9 mouse cellular contexts compared by ENCODE assay signal in genomic region chr9:37626103-37626567, GRCm38 (mm10). TPM values are rescaled to one million over a fixed set of nuclear protein-coding genes. Genes with fewer than 3 reads are reported as not detected.
DNase-seq lines count a peak whose midpoint lies in the region; ATAC-seq and TF ChIP-seq lines count a peak whose summit lies in the region.
"Had no signal": no experiment of that assay in that cellular context is flagged by ENCODE, and none has a peak within 500 bp of the region (broad histone marks: within the 10 kb centered on the region; RNA-seq: fewer than 3 reads in every experiment).

No protein-coding gene starts in this region.

- no peaks in the 10 kb centered on the region for H3K9me3 ChIP-seq in heart, embryonic 12.5 days (replicated peaks)
- H3K9me3 ChIP-seq in heart, embryonic 11.5 days (replicated peaks; ENCODE audit: control insufficient read depth, low read length): no peaks in the 10 kb centered on the region
- no peaks in the 10 kb centered on the region for H3K9me3 ChIP-seq in forebrain, embryonic 11.5 days (ENCODE audit: control insufficient read depth, low read length)
- H3K9me3 ChIP-seq in hindbrain, postnatal 0 days (ENCODE audit: low read length): no peaks in the 10 kb centered on the region

- H3K4me1 ChIP-seq in heart, embryonic 12.5 days (replicated peaks): peaks cover 11% of the 10 kb centered on the region
- no peaks in the 10 kb centered on the region for H3K4me1 ChIP-seq in heart, embryonic 11.5 days (ENCODE audit: control insufficient read depth, insufficient read depth, low read length)
- peaks cover 6% of the 10 kb centered on the region for H3K4me1 ChIP-seq in forebrain, embryonic 11.5 days (replicated peaks; ENCODE audit: control insufficient read depth, insufficient read depth, low read length)
- peaks cover 8% of the 10 kb centered on the region for H3K4me1 ChIP-seq in hindbrain, postnatal 0 days (ENCODE audit: insufficient read depth, low read length)

- no peaks in the 10 kb centered on the region; the same call in 1 of the 2 replicates for H3K36me3 ChIP-seq in heart, embryonic 12.5 days
- no peaks in the 10 kb centered on the region for H3K36me3 ChIP-seq in heart, embryonic 11.5 days (ENCODE audit: control insufficient read depth, insufficient read depth, low read length)
- H3K36me3 ChIP-seq in forebrain, embryonic 11.5 days (ENCODE audit: control insufficient read depth, insufficient read depth, low read length): no peaks in the 10 kb centered on the region
- H3K36me3 ChIP-seq in hindbrain, postnatal 0 days (ENCODE audit: insufficient read depth, low read length): no peaks in the 10 kb centered on the region

- H3K4me2 ChIP-seq in heart, embryonic 12.5 days: peak overlapping the region; percentile 17; the same call in 1 of the 2 replicates
- no peak overlapping the region for H3K4me2 ChIP-seq in heart, embryonic 11.5 days
- H3K4me2 ChIP-seq in forebrain, embryonic 11.5 days (ENCODE audit: low read depth, low read length, severe bottlenecking): no peak overlapping the region; the same call in 1 of the 2 replicates
- peak overlapping the region; percentile 25 for H3K4me2 ChIP-seq in hindbrain, postnatal 0 days (ENCODE audit: low read depth, low read length)

- H3K27me3 ChIP-seq in heart, embryonic 12.5 days (replicated peaks): no peaks in the 10 kb centered on the region
- H3K27me3 ChIP-seq in heart, embryonic 11.5 days (ENCODE audit: control insufficient read depth, insufficient read depth, low read length): no peaks in the 10 kb centered on the region
- no peaks in the 10 kb centered on the region for H3K27me3 ChIP-seq in forebrain, embryonic 11.5 days (ENCODE audit: control insufficient read depth, insufficient read depth, low read length)
- no peaks in the 10 kb centered on the region for H3K27me3 ChIP-seq in hindbrain, postnatal 0 days (ENCODE audit: insufficient read depth, low read length)

- no peak overlapping the region for H3K9ac ChIP-seq in heart, embryonic 12.5 days
- no peak overlapping the region for H3K9ac ChIP-seq in heart, embryonic 11.5 days (ENCODE audit: low read depth, low read length)
- no peak overlapping the region for H3K9ac ChIP-seq in forebrain, embryonic 11.5 days (ENCODE audit: low read length)
- no peak overlapping the region for H3K9ac ChIP-seq in hindbrain, postnatal 0 days (replicated peaks; ENCODE audit: low read length)

- no peak for ATAC-seq in heart, embryonic 12.5 days (ENCODE audit: insufficient number of reproducible peaks, low FRiP score)
- no peak for ATAC-seq in heart, embryonic 11.5 days (replicated peaks; ENCODE audit: insufficient number of reproducible peaks, low FRiP score, low TSS enrichment)
- peak; percentile 22 for ATAC-seq in forebrain, embryonic 11.5 days (replicated peaks; ENCODE audit: low FRiP score)
- peak; percentile 68 for ATAC-seq in hindbrain, postnatal 0 days

- no peak overlapping the region for H3K4me3 ChIP-seq in heart, embryonic 12.5 days
- no peak overlapping the region for H3K4me3 ChIP-seq in heart, embryonic 11.5 days (ENCODE audit: low read depth, low read length)
- no peak overlapping the region for H3K4me3 ChIP-seq in forebrain, embryonic 11.5 days (ENCODE audit: low read depth, low read length)
- no peak overlapping the region for H3K4me3 ChIP-seq in hindbrain, postnatal 0 days (ENCODE audit: low read length)

- WGBS in heart, embryonic 12.5 days: 14% methylated on average over 3 of the region's 3 CpGs
- 18% methylated on average over 3 of the region's 3 CpGs for WGBS in heart, embryonic 11.5 days (ENCODE audit: insufficient replicate concordance)
- 17% methylated on average over 3 of the region's 3 CpGs for WGBS in forebrain, embryonic 11.5 days
- 11% methylated on average over 3 of the region's 3 CpGs for WGBS in hindbrain, postnatal 0 days

- H3K27ac ChIP-seq in heart, embryonic 12.5 days (ENCODE audit: poor library complexity, severe bottlenecking): no peak overlapping the region
- no peak overlapping the region for H3K27ac ChIP-seq in heart, embryonic 11.5 days (ENCODE audit: low read depth, low read length)
- H3K27ac ChIP-seq in forebrain, embryonic 11.5 days (ENCODE audit: low read depth, low read length): peak overlapping the region; percentile 20; the same call in 1 of the 2 replicates
- peak overlapping the region; percentile 71; the same call in 1 of the 2 replicates for H3K27ac ChIP-seq in hindbrain, postnatal 0 days

- no peak for DNase-seq in forebrain, embryonic 11.5 days (ENCODE audit: low spot score)
- DNase-seq in hindbrain, postnatal 0 days (ENCODE audit: low spot score): peak; percentile 16
- DNase-seq in mesoderm, embryonic 11.5 days (ENCODE audit: low read depth, low spot score): peak; percentile 18
- no peak for DNase-seq in urinary bladder, postnatal 4 days (ENCODE audit: low spot score in 2 of 2)
- no peak for DNase-seq in spleen, postnatal 4 days (ENCODE audit: low spot score in 2 of 2)
- no peak for DNase-seq in urinary bladder, postnatal 25 days (ENCODE audit: low spot score)

- no peak for TF ChIP-seq CTCF in hindbrain, postnatal 0 days (IDR thresholded peaks at IDR 0.05; ENCODE audit: low read depth)

RNA-seq across cellular contexts. Expression of gene Spa17, which starts 12.6 kb away (rescaled TPM):
- polyA plus RNA-seq in heart, embryonic 12.5 days (2016; fragmentation: Nextera tagmentation; extraction: Ambion mirVana): 6.2 and 6.7 TPM in 2 replicates
- polyA plus RNA-seq in heart, embryonic 11.5 days (2014; fragmentation: Nextera tagmentation; extraction: Ambion mirVana): 5.7 and 10.0 TPM in 2 replicates
- 16.7 and 20.6 TPM in 2 replicates for polyA plus RNA-seq in forebrain, embryonic 11.5 days (2014; fragmentation: Nextera tagmentation; extraction: Ambion mirVana)
- total RNA-seq in hindbrain, postnatal 0 days (2014; rRNA removed): 4.2 TPM in 1 of 2 replicates, not detected in the other
- polyA plus RNA-seq in hindbrain, postnatal 0 days (2015; fragmentation: Nextera tagmentation; extraction: Ambion mirVana): 11.6 and 13.9 TPM in 2 replicates

RNA-seq across cellular contexts. Expression of gene Tbrg1, which starts 31.0 kb away (rescaled TPM):
- polyA plus RNA-seq in heart, embryonic 12.5 days (2016; fragmentation: Nextera tagmentation; extraction: Ambion mirVana): 151 and 162 TPM in 2 replicates
- polyA plus RNA-seq in heart, embryonic 11.5 days (2014; fragmentation: Nextera tagmentation; extraction: Ambion mirVana): 182 and 188 TPM in 2 replicates
- 128 TPM in 2 replicates for polyA plus RNA-seq in forebrain, embryonic 11.5 days (2014; fragmentation: Nextera tagmentation; extraction: Ambion mirVana)
- total RNA-seq in hindbrain, postnatal 0 days (2014; rRNA removed): 44.5 and 45.6 TPM in 2 replicates
- polyA plus RNA-seq in hindbrain, postnatal 0 days (2015; fragmentation: Nextera tagmentation; extraction: Ambion mirVana): 82.9 and 87.7 TPM in 2 replicates

RNA-seq across cellular contexts. Expression of gene Panx3, which starts 42.9 kb away (rescaled TPM):
- 0.14 TPM in 1 of 2 replicates, not detected in the other for polyA plus RNA-seq in heart, embryonic 12.5 days (2016; fragmentation: Nextera tagmentation; extraction: Ambion mirVana)
- polyA plus RNA-seq in heart, embryonic 11.5 days (2014; fragmentation: Nextera tagmentation; extraction: Ambion mirVana): 0.08 and 0.10 TPM in 2 replicates
- polyA plus RNA-seq in forebrain, embryonic 11.5 days (2014; fragmentation: Nextera tagmentation; extraction: Ambion mirVana): 0.32 TPM in 1 of 2 replicates, not detected in the other
- not detected in 2 replicates for total RNA-seq in hindbrain, postnatal 0 days (2014; rRNA removed)
- polyA plus RNA-seq in hindbrain, postnatal 0 days (2015; fragmentation: Nextera tagmentation; extraction: Ambion mirVana): 0.10 TPM in 1 of 2 replicates, not detected in the other
- total RNA-seq: layer of hippocampus, adult 18-20 months had no signal

Comparison
In these comparisons a context has a peak if more than half of its experiments do, and no peak if none do; other contexts are left out.
1. H3K4me2 ChIP-seq: peak in heart, embryonic 12.5 days (single experiment) and hindbrain, postnatal 0 days (single experiment); none in heart, embryonic 11.5 days (single experiment) and forebrain, embryonic 11.5 days (single experiment).
2. ATAC-seq: peak in forebrain, embryonic 11.5 days (single experiment) and hindbrain, postnatal 0 days (single experiment); none in heart, embryonic 12.5 days (single experiment) and heart, embryonic 11.5 days (single experiment).
3. H3K27ac ChIP-seq: peak in forebrain, embryonic 11.5 days (single experiment) and hindbrain, postnatal 0 days (single experiment); none in heart, embryonic 12.5 days (single experiment) and heart, embryonic 11.5 days (single experiment).
4. DNase-seq: peak in hindbrain, postnatal 0 days (single experiment) and mesoderm, embryonic 11.5 days (single experiment); none in forebrain, embryonic 11.5 days (single experiment), urinary bladder, postnatal 4 days (0 of 2), spleen, postnatal 4 days (0 of 2) and urinary bladder, postnatal 25 days (single experiment).